Mouse (Mus musculus): ENCODE data around the gene Tcp10a.
"Not testable (repeated sequence)": the region's sequence is repeated elsewhere in the genome, so short reads cannot be mapped to it uniquely, and the experiment has no call there.

Tcp10a gene

DNA sequence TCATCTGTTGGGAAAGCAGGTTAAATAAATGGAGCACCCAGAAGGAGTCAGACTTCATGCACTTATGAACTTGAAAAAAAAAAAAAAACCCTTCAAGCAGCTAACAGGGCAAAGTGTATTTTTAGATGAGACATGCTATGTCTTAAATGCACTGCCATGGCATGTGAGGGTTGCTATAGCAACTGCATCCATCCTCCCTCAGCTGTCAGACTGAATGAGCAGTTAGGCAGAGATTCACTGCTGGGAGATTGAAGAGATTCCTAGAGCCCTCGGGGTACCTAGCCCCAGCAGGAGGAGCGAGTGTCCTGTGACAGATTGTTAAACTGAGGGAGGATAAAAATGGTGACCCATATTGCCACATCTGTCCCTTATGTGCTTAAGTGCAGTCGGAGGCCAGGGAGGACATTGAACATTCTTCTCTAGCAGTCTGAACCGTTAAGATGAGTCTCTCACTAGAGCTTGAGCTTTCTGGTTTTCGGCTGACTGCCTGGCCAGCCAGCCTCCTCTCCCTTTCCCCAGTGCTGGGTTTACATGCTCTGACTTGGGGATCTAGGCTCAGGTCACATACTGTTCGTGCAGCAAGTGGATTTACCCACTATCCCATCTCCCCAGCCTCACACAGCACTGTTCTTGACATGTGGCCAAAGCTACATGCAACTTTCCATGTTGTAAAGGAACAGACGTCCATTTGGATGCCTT is 42.4 kb downstream of the Tcp10a start:
- DNase-seq (ENCODE audit: low spot score in 2 of 2): not testable (repeated sequence)

DNA sequence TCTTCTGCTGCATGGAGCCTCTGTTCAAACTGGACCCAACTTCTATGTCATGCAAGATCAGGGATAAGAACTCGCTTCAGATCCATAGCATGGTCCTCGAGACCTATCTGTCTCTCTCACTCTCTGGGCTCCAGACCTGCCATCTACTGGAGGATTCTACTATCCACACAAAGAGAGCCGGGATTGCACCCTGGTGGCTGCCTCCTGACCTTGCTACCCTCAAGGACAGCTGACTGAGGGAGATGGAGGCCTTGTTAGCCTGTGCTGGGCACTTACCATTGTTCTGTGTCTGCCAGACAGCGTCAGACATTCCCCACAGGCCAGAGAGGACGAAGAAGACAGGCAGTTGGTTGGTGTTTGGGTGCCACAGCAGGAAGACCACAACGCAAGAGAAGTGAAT is 45.0 kb downstream of the Tcp10a start:
- DNase-seq (ENCODE audit: low spot score in 2 of 2): not testable (repeated sequence)

DNA sequence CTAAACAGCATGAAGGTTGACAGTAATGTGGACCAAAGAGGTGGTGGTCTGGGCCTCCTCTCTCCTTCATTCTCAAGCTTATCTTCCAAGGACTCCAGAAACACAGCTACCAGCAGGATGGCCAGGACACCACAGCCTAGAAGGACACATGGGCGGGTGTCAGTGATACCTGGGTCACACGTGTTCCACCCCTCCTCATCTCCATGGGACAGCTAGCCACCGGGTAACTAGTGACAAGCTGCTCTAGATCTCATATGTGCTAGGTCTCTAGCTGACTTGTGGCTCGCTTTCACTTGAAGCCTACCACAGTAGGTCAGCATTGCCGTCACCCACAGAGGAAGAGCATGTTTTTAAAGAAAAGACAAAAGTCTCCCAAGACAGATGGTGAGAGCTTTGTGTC is 47.4 kb downstream of the Tcp10a start, which contains the start of gene Gm49630:
Gm49630 (minus strand) TSS at position 101 of the 400 bp plus-strand sequence.
- not testable (repeated sequence) for DNase-seq (ENCODE audit: low spot score in 2 of 2)

DNA sequence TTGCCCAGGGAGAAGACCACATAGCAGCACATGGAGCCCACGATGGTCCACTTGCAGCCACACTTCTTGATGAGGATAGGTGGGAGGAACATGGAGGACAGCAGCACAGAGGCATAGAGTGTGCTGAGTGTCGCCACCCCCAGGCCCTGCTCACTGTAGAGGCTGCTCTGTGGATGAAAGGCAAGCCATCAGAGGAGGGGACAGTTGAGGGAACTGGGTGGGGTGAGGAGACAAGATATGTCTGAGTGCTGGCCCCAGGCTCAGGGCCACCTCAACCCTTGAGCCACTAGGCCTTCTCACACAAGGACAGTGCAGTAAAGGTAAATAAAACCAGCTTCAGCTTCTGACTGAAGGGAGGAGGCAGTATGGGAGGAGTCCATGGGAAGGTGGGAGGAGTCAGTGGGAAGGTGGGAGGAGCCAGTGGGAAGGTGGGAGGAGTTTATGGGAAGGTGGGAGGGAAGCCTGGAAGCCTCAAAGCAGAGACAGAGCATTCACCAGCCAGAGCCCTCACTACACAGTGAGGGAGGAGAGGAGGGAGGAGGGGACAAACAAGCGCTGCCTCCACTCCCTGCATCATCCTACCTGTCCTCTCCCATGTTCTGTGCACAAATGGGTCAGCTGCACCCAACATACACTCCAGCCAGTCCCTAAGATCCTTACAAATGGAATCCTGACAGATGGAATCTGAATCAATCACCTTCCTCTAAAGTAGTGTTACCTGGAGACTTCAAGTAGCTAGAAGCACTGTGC is 52.7 kb downstream of the Tcp10a start:
- DNase-seq (ENCODE audit: low spot score in 2 of 2): not testable (repeated sequence)

DNA sequence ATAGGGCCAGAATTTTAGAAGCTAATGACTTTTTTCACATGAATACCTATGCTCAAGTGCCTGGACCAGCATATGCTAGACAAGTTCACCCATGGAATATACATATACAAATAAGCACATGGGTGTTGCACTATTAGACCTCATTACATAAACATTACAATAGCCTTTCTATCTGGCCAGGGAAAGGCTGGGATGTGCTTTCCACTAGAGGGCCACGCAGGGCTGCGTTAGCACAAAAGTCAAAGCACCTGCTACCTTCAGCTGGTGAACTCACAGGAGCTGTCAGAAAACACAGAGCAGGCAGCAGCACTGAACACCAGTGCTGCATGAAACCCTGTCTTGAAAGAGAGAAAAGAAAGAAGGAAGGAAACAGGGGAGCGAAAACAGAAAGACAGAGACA is 53.5 kb downstream of the Tcp10a start:
- not testable (repeated sequence) for DNase-seq (ENCODE audit: low spot score in 2 of 2)

DNA sequence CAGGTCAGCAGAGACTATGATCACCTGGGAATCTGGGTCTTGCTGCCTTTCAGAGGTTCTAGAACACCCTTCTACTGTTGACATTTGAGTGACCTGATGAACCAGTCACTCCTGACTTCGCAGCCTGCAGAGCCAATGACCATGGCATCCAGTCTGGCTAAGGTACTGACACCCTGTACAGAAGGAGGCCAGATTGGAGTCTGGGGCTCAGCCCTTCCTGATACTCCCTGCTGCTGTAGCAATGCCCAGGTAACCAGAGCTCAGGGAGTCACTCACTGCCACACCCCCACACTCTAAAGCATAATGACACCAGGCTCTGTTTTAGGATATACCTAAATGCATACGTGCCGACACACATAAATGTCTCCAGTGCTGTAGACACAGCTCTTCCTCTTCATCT is 58.3 kb downstream of the Tcp10a start:
- not testable (repeated sequence) for DNase-seq (ENCODE audit: low spot score in 2 of 2)

DNA sequence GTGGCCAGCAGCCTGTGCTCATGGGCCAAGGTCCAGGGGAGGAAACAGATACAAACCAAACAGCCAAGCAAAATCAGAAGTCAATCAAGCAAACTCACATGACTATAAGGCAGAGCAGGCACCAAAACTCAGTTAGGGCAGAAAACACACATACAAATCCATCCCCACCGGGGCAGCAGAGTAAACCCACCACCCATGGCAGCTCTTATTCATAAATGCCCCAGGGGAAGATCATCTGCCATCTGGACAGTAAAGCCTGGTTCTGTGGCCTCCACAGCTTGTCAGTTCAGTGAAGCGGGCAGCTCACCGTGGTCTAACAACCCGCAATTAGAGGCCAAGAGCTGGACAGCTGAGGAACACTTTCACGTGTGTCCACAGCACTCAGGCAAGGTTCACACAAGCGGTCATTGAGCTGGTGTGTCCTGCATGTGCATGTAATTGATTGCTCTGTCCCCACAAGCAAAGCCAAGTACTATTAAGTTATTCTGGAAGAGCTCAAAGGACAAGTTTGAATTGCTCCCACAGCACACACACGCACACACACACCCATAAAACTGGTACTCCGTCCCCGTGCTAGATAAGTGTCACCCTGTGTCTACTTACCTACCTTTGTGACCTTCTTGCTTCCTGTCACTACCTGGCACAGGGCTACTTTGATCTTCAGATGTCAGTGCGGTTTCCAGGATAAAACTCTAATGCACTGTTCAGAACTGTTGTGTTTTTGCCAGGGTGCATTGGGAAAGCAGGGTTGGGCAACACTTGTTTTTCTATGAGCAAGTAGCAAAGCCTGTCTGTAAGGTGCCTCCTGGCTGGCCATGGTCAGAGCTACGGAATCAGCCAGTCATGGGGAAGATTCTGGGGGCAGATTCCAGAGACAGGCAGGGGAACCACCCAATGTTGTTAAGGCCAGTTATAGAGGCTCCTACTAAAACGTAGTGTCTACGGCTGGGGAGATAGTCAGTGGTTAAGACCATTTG is 59.0 kb downstream of the Tcp10a start:
- DNase-seq (ENCODE audit: low spot score in 2 of 2): not testable (repeated sequence)

DNA sequence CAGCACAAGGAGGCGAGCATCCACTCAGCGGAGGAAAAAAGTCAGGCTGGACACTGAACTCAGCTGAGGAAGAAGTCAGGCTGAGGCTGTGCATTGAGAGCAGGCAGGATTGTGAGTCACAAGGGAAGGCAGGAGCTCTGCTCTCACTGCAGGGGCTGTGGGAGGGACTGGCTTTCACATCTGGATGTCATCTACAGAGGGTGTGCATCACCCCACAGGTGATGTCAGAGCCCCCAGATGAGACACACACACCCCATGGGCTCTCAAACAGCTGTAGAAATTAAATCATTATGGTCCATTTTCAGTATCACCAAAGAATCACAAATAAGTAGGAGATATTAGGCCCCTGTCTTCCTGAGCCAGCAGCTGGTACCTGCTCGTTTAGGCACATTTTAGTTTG is 60.9 kb downstream of the Tcp10a start, which contains the start of gene Unc93a2:
Unc93a2 (minus strand) TSS at position 101 of the 400 bp plus-strand sequence.
- not testable (repeated sequence) for DNase-seq (ENCODE audit: low spot score in 2 of 2)

DNA sequence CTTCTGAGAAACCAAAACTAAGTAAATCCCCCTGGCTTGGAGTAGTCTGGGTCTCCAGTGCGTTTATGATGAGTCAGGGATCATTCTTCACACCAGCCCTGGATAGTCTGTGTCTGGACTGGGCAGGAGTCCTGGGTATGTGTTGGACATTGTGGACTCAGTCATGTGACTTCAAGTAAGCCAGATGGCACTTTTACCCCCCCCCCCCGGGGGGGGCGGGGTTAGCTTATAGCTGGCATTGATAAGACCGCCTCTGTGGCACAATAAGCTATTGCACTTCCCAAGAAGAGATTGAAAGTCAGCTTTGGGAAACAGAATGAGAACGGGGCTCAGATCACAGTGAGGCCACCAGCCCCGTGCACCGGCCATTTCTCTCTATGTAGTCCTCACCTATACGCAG is 61.6 kb downstream of the Tcp10a start:
- DNase-seq (ENCODE audit: low spot score in 2 of 2): not testable (repeated sequence)

DNA sequence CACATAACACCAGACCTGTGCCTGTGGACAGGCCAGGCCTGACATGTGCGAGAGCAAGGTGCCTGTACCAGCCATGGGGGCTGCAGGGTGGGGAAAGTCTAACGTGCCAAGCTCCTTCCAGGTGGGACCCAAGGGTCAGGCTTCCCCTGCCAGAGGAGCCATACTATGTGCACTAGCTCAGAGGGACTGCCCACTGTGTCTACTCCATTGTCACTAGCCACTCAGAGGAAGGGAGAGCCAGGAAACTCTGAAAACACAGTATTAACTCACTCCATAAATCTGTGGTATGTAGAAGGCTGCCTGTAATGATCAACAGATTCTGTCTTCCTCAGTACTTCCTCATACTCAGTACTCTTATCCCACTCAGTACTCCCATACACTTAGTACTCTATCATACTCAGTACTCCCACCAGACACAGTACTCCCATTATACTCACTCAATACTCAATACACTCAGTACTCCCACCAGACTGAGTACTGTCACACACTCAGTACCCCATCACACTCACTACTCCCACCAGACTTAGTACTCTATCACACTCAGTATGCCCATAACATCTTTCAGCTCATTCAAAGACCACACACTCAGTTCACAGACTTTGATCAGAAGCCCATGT is 64.0 kb downstream of the Tcp10a start:
- not testable (repeated sequence) for DNase-seq (ENCODE audit: low spot score in 2 of 2)

DNA sequence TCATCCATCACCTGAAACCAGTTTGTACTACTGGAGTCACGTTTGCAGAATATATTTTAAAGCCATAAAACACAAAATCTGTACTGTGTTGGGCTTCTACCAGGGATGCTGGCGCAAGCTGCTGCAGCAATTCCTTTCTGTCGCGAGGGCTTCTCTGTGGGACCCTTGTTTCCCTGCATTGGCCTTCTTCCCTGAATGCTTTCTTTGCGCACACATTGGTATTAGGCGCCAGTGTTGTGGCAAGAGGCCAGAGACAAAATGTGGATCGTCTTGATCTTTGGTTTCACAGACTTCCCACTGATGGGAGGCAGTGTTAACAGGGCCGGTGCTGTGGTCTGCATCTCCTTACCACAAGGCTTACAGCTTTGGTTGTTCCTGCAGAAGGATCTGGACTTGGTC is 64.5 kb downstream of the Tcp10a start:
- not testable (repeated sequence) for DNase-seq (ENCODE audit: low spot score in 2 of 2)

DNA sequence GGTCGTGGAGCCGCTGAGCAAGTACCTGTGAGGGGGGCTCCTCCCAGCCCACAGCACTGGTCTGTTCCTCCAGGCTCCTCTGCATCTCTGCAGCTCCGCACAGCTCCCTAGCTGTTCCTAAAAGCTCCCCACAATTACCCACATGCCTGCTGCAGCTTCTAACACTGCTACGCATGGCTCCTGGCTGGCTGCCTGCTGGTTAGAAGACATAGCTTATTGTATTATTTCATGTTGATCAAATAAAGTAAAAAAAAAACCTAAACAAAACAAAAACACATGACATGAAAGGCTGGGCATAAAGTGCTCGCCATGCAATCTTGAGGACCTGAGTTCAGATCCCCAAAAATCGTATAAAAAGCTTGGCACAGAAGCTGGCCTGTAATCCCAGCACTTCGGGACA is 65.5 kb downstream of the Tcp10a start:
- DNase-seq (ENCODE audit: low spot score in 2 of 2): not testable (repeated sequence)

DNA sequence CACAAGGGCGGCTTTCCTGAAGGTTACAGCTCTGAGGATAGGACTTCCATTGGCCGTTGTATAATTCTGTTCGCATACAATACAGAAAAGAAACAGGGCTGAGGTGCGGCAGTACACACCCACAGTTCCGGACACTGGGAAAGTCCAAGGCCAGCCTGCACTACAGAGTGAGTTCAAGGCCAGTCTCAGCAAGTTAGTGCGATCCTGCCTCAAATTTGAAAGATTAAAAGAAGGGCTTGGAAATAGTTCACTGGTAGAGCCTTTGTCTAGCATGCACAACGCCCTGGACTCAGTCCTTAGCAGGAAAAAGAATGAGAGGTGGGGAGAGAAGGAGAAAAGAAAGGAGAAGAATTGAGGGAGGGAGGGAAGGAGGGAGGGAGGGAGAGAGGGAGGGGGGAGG is 70.7 kb downstream of the Tcp10a start:
- not testable (repeated sequence) for DNase-seq (ENCODE audit: low spot score in 2 of 2)
